Mouse (Mus musculus): ENCODE measurements around the gene Wnt7b. TPM values are rescaled to one million over a fixed set of nuclear protein-coding genes. Genes with fewer than 3 reads are reported as not detected.

Wnt7b gene
- total RNA-seq, 2 experiments from 2014 or later = 46.4 to 47.6 TPM

DNA sequence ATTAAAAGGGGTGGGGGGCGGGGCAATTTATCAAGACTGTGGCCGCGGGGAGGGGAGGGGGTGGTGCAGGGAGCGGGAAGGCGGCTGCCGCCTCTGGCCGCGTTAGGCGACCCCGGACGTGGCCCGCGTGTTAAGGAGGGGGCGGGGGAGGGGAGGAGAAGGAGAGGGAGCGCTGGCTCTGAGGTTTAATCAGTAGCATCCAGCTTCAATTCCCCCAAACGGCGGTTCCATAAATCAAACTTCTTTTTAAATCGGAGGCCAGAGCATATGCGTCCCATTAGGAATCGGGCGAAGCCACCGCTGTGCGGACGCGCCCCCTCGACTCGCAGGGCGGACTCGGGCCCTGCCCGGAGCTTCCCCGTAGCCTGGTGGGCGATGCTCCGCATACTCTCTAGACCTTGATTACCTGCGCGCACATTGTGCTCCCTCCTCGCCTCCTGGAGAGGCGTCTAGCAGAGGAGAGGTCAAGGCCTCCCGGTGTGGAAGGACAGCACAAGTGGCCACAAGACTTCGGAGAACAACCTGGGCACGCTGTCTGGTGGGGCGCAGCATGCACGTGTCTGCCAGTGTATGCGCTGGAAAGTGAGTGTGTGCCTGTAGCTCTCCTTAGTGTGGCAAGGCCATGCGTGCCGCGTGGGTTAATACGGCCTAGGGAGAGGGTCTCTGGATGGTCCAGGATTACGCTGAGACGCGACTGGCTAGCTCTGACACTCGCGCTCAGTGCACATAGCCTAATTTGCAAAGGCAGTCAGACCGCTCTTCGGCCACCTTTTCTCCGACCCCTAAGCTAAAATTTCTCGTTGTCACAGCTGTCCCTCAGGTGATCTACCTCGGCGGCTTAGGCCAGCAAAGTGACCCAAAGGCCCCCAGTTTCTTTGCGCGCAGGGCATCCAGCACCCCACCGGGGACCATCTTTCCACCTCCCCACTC lies 5.5 kb downstream of the Wnt7b start:
- TF ChIP-seq CTCF (conservative IDR thresholded peaks at IDR 0.05) = no peak
- DNase-seq (ENCODE audit: low spot score in 2 of 2) = no peak
- Histone ChIP-seq H3K4me3 (peak overlapping the region; percentile 67), H3K27ac (peak overlapping the region; percentile 84)

DNA sequence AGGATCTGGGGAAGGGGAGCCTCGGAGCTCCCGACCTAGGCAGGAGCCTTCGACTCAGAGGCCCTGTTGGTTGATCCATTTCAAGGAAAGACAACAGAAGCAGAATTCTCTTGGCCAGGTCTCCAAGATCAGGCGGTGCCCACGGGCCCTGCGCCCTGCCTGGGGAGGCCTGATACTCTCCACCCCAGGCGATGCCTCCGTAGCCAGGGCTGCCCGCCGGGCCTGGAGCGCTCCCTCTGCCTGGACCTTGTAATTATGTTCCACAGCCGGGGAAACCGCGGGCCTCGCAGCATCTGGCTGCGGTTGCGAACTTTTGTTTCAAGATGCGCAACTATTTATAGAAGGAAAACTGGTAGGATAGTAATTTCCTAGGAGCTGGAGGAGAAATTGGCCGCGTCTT lies 6.2 kb downstream of the Wnt7b start:
- H3K4me3 ChIP-seq = peak overlapping the region; percentile 67
- DNase-seq (ENCODE audit: low spot score in 2 of 2) = no peak
- peak overlapping the region; percentile 84 for H3K27ac ChIP-seq
- no peak for TF ChIP-seq CTCF (conservative IDR thresholded peaks at IDR 0.05)

DNA sequence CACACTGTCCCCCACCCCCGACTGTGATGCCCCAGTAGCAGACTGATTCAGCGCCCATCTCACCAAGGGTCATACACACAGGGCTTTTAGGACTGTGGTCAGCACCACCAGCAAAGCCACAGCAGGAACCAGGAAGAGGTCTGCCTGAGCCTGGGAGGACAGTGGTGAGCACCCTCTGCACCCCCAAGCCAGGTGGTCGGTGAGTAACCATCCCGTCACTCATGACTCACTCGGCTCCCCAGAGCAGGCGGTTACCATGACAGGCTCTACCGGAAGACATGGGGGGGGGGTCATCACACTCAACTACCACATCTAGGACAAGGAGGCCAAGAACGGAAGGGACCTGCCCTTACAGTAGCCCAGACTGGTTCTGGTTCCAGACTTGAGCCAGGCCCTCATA lies 7.7 kb downstream of the Wnt7b start:
- TF ChIP-seq CTCF (conservative IDR thresholded peaks at IDR 0.05) = no peak

DNA sequence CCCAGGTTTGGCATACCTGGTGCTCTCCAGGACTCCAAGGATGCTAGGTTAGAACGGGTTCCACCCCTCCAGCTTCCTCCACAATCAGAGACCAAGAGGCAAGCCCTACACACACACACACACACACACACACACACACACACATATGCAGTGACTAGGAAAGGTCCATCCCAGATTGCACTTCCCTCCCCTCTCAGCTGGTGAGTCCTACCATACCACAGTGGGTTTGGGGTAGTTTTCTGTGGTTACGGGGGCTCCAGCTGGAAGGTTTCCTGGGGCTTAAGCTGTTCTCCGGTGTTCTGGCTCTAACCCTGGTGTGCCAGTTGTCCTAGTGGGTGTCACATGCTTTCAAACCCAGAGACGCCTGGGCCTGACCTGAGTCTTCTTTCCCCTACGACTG lies 8.2 kb downstream of the Wnt7b start:
- DNase-seq (ENCODE audit: low spot score in 2 of 2) = no peak
- peak overlapping the region; percentile 75 for H3K27ac ChIP-seq
- H3K4me3 ChIP-seq = no peak overlapping the region
- no peak for TF ChIP-seq CTCF (conservative IDR thresholded peaks at IDR 0.05)

More for the DNA sequence above, 7.7 kb downstream of the Wnt7b start:
- H3K27ac ChIP-seq = peak overlapping the region; percentile 84; the same call in 1 of the 2 replicates
- no peak overlapping the region for H3K4me3 ChIP-seq
- DNase-seq (ENCODE audit: low spot score in 2 of 2) = no peak

DNA sequence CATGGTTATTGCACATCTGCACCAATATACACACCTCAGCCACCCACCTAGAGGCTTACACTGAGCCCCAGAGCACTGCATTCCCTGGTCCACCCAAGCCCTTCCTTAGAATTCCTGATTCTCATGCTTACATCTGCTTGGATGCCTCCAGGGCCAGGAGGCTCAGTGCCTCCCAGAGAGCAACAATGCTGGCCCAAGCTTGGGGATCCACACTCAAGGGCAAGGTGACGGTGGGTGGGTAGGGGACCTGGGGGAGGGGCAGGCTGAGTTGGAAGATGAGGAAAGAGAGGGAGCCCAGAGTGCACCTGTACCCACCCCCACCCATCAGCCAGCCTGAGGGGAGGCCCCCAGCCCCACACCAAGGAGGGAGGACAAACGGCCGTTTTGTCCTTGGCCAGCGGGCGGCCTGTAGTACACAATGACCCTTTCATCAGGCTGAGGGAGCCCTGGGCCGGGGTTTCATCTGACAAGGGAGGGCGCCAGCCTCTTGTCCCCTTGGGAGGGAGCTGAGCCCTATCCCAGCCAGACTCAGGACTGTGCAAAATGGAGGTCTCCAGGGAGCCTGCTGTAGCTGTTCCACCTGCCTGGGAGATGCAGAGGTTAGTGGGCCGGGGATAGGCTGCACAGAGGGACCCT lies 9.5 kb downstream of the Wnt7b start:
- Histone ChIP-seq H3K4me3 (no peak overlapping the region), H3K27ac (peak overlapping the region; percentile 75)
- no peak; the same call in 1 of the 2 replicates for TF ChIP-seq CTCF (conservative IDR thresholded peaks at IDR 0.05)
- DNase-seq (ENCODE audit: low spot score in 2 of 2) = no peak

DNA sequence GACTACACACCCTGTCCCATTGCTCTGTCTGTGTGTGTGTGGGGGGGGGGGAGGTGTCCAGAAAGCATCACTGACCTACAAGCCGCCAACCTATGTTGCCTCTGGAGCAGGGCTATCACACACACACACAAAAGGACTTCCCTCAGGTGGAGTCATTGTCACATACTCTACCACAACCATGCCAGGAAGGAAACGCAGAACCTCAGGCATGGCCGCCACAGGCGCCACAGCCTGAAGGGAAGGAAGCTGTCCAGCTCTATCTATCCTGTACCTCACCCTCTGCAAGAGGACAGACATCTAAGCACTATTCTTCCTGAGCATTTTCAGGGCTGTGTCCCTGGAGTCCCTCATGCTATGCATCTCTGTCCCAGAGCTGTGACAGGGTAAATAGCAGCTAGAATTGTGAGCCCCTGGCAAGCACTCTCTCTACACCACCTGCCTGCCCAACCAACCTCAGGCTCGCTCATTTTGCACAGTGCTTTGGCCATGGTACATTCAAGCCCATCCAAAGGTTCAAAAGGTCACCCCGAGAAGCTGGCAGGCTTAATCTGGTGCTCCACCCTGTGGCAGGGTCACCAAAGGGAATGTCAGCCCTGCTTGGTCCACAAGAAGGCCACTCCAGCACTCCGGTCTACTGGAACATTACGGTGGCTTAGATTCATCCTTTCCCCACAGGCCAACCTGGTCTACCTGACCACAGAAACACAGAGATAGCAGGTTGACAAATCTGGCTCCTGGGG lies 12.1 kb downstream of the Wnt7b start:
- no peak overlapping the region for H3K4me3 ChIP-seq
- 0 out of 2 replicates have a peak, but pooled peaks have one; percentile 6 for TF ChIP-seq CTCF (conservative IDR thresholded peaks at IDR 0.05)
- DNase-seq (ENCODE audit: low spot score in 2 of 2) = no peak
- H3K27ac ChIP-seq = peak overlapping the region; percentile 33

DNA sequence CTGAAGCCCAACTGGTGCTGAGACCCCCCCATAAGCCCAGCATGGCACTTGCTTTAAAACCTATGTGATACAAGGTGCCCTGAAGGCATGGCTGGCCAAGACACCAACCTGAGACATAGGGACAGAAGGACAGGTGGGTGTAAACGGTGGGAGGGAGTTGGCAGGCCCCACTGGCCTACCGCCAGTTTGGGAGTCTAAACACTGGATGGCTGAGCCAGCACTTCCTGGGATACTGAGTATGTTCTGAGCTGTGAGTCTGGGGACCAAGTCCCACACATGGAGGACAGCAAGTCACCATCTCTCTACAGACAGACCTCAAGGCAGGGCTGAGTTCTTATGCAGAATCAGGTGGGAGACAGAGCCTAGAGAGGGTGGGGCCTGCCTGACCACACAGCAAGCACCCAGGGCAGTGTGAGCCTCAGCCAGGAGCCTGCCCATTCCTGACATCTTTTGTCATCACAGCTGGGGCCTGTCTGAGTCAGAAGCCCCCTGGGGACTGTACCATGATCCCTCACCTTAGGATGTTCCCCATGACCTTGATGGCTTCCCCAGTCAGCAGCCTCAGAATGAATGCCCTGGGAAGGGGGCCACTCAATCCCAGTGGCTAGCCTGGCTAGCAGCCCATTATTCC lies 13.0 kb downstream of the Wnt7b start:
- H3K27ac ChIP-seq = peak overlapping the region; percentile 58; the same call in 1 of the 2 replicates
- peak in 1 of 2 experiments; percentile 50 for DNase-seq (ENCODE audit: low spot score in 2 of 2)
- TF ChIP-seq CTCF (conservative IDR thresholded peaks at IDR 0.05) = no peak

DNA sequence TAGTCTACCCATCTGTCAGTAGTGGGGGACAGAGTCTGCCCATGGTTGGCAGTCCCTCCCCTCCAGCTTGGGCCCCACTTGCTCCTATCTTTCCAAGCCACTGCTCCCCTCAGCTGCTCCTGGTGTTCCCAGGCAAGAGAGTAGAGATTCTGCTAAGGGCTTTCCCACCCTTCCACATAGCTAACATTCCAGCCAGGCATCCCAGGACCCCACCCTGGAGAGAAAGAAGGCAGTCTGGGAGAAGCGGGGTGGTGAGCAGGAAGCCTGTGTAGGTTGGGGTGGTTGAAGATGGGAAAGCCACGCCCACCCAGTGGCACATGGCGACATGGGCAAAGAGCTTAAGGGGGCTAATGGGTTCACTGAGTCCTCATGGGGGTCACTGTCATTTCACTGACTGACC lies 13.9 kb downstream of the Wnt7b start:
- DNase-seq (ENCODE audit: low spot score in 2 of 2) = no peak

More for the DNA sequence above, 13.0 kb downstream of the Wnt7b start:
- no peak overlapping the region for H3K4me3 ChIP-seq

DNA sequence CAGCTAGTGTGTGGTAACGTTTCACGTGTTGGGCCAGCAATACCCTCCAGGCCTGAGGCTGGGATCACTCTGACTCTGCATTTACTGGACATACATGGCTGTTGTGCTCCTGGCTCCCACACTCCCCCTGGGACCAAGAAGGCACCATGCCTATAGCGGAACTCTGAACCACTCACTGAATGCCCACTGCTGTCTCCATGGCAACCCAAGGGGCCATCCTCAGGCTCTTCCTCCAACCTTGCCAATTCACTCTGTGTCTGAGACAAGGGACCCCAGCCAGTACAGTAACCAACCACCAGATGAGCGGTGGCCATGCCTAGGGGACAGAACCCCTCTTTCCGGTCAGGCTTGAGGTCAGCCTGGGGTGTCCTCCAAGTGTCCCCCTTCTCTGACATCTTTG lies 17.3 kb downstream of the Wnt7b start:
- TF ChIP-seq CTCF (conservative IDR thresholded peaks at IDR 0.05) = no peak
- no peak for DNase-seq (ENCODE audit: low spot score in 2 of 2)
- H3K4me3 ChIP-seq = no peak overlapping the region
- no peak overlapping the region for H3K27ac ChIP-seq

More for the DNA sequence above, 13.9 kb downstream of the Wnt7b start:
- TF ChIP-seq CTCF (conservative IDR thresholded peaks at IDR 0.05) = no peak
- Histone ChIP-seq H3K27ac (no peak overlapping the region), H3K4me3 (no peak overlapping the region)

DNA sequence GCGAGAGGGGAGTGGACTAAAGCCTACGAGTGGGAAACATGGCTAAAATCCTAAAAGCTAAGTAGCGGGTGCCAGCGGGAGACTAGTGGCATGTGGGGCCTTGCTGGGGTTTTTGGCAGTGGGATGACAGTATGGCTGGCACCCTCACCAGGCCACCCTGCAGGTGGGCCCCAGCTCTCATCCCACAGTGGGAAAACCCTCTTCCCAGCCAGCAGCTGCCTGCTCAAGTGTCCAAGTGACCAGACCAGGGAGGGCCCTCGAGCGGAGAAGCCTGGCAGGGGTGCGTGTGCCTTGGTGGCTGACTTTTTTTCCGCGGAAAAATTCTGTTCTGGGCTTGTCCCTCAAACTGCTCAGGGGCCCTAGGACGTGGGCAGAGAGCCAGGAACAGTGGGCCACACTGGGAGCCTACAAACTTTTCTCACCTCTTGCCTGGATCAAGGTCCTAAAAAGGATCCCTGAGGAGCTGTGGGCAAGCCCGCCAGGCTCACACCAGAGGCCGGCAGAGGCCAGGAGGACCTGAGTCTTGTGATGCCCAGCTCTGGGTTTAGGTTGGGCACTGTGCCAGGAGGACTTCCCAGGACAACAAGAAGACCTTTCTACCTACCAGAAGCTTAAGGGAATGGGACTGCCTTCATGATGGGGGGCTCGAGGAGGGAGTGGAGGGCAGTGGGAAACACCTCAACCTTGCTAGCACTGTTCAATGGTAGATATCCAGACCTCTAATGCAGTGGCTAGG lies 18.1 kb downstream of the Wnt7b start:
- no peak for DNase-seq (ENCODE audit: low spot score in 2 of 2)
- Histone ChIP-seq H3K4me3 (no peak overlapping the region), H3K27ac (no peak overlapping the region)
- no peak for TF ChIP-seq CTCF (conservative IDR thresholded peaks at IDR 0.05)

DNA sequence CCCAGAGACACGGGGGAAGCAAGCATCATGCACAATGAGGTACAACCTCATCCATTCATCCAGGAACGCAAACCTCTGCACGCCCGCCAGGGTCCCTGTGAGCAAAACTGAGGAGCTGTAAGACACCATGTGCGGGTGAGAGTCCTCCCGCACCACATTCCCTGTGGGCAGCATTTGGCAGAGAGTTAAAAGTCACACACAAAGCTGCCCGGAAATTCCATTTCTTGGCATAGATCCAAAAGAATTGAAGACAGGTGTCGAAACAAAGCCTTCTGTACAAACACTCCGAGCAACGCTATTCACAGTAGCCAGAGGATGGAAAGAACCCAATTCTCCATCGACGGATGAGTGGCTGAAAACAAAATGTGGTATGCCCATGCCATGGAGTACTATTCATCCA lies 20.3 kb downstream of the Wnt7b start:
- no peak for TF ChIP-seq CTCF (conservative IDR thresholded peaks at IDR 0.05)
- no peak overlapping the region for H3K4me3 ChIP-seq
- H3K27ac ChIP-seq = no peak overlapping the region
- no peak for DNase-seq (ENCODE audit: low spot score in 2 of 2)

DNA sequence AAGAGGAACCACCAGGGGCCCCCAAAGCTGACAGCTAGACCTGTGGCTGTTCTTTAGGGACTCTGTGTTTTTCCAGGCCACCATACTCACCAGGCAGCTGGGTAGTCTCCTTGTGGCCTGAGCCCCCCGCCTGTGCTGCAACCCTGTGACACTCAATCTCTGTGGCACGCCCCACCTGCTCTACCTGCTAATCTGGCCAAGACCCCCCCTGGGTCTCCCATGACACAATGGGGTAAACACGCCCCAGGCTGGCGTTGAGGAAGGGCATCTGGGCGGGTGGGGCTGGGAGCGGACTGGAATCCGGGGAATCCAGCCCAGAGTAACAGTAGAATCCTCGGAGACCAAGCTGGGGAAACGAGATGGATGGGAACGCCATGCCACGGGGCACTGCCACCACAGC lies 21.4 kb downstream of the Wnt7b start:
- no peak for DNase-seq (ENCODE audit: low spot score in 2 of 2)
- no peak overlapping the region for H3K4me3 ChIP-seq
- no peak for TF ChIP-seq CTCF (conservative IDR thresholded peaks at IDR 0.05)
- H3K27ac ChIP-seq = no peak overlapping the region

Data from layer of hippocampus, adult 2 months (tissue).